Mouse (Mus musculus): ENCODE results near the gene Vmn1r115.
"Not testable (repeated sequence)": the region's sequence is repeated elsewhere in the genome, so short reads cannot be mapped to it uniquely, and the experiment has no call there.

Vmn1r115 gene

DNA sequence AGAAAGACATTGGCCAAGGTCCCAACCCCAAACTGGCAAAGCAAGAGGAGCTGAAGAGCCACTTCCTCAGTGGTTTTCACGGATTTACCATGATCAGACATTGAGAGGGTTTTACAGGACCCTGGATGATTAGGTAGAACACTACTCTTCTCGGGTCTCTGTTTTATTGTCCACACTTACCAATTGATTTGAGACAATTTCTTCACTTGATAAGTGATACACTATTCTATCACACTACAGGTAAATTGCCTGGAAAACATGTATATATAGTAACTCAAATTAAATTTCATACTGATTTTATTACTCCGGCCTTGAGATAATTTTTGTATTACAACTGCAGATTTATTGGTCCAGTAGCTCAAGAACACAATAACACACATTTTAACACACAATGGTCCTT is at the start of gene Vmn1r115:
Vmn1r115 (minus strand) TSS at position 101 of the 400 bp plus-strand sequence.
- not testable (repeated sequence) for DNase-seq (ENCODE audit: low read depth, low spot score)

DNA sequence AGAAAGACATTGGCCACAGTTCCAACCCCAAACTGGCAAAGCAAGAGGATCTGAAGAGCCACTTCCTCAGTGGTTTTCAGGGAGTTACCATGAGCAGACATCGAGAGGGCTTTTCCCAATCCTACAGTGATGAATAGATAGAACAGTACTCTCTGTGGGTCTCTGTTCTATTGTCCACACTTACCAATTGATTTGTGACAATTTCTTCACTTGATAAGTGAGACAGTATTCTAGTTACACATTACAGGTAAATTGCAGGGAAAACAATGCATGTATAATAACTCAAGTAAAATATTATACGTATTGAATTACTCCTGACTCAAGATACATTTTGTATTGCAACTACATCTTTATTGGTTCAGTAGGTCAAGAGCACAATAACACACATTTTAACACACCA is 39.2 kb upstream of the Vmn1r115 start, which contains the start of gene Vmn1r117:
Vmn1r117 (minus strand) TSS at position 101 of the 400 bp plus-strand sequence.
- DNase-seq (ENCODE audit: low read depth, low spot score), result not testable (repeated sequence)

DNA sequence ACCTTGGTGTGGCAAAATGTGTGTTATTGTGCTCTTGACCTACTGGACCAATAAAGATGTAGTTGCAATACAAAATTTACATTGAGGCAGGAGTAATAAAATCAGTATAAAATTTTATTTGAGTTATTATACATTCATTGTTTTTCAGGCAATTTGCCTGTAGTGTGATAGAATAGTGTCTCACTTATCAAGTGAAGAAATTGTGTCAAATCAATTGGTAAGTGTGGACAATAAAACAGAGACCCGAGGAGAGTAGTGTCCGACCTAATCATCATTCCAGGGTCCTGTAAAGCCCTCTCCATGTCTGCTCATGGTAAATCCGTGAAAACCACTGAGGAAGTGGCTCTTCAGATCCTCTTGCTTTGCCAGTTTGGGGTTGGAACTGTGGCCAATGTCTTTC is 27.2 kb upstream of the Vmn1r115 start, which contains the start of gene Vmn1r116:
Vmn1r116 (plus strand) TSS at position 301 of the 400 bp plus-strand sequence.
- not testable (repeated sequence) for DNase-seq (ENCODE audit: low read depth, low spot score)

DNA sequence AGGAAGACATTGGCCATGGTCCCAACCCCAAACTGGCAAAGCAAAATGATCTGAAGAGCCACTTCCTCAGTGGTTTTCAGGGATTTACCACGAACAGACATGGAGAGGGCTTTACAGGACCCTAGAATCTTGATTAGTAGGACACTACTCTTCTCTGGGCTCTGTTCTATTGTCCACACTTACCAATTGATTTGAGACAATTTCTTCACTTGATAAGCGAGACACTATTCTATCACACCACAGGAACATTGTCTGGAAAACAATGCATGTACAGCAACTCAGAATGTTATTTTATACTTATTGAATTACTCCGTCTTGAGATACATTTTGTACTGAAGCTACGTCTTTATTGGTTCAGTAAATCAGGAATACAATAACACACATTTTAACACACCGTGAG is 32.7 kb downstream of the Vmn1r115 start, which contains the start of gene Vmn1r114:
Vmn1r114 (minus strand) TSS at position 101 of the 400 bp plus-strand sequence.
- DNase-seq (ENCODE audit: low read depth, low spot score), result not testable (repeated sequence)

Measured in ZHBTc4 (cell line).